Mouse (Mus musculus) testis, adult 2 months (tissue): ENCODE measurements around the gene Zfp182. TPM values are rescaled to one million over a fixed set of nuclear protein-coding genes. Genes with fewer than 3 reads are reported as not detected.

Source experiments
- H3K27ac ChIP-seq: fragments of 200-500 bp; 2 replicates; pipeline ENCODE4 v1.5.1; 2012; ENCODE audit warnings: low read depth, low read length; ENCODE audit not compliant: control insufficient read depth, insufficient read depth
- H3K27me3 ChIP-seq: fragments of 200-500 bp; 2 replicates; pipeline ENCODE4 v1.6.1; 2012; ENCODE audit warnings: mild to moderate bottlenecking, low read length, moderate library complexity; ENCODE audit not compliant: control insufficient read depth, insufficient read depth
- H3K36me3 ChIP-seq: fragments of 200-500 bp; 2 replicates; pipeline ENCODE4 v1.6.1; 2012; ENCODE audit warnings: mild to moderate bottlenecking, low read length; ENCODE audit not compliant: control insufficient read depth, insufficient read depth
- H3K4me1 ChIP-seq: fragments of 200-500 bp; 2 replicates; pipeline ENCODE4 v1.6.1; 2012; ENCODE audit warnings: low read length; ENCODE audit not compliant: control insufficient read depth, insufficient read depth
- H3K4me3 ChIP-seq: fragments of 200-500 bp; 2 replicates; pipeline ENCODE4 v1.5.1; 2012; ENCODE audit warnings: low read depth, mild to moderate bottlenecking, low read length, moderate library complexity, mixed read lengths; ENCODE audit not compliant: control insufficient read depth
- CTCF ChIP-seq: fragments of 200-500 bp; IDR thresholded peaks from 2 replicates; pipeline ENCODE4 v1.5.1; 2012; ENCODE audit warnings: low read depth, mild to moderate bottlenecking, inconsistent platforms, low read length, moderate library complexity; ENCODE audit not compliant: control insufficient read depth, insufficient read depth, insufficient replicate concordance
- POLR2A ChIP-seq: fragments of 200-500 bp; IDR thresholded peaks from 2 replicates; pipeline ENCODE4 v1.6.1; 2012; ENCODE audit warnings: low read depth, mild to moderate bottlenecking, inconsistent platforms, low read length, moderate library complexity; ENCODE audit not compliant: control insufficient read depth
- polyA plus RNA-seq: library from polyadenylated mRNA; depleted of rRNA; stranded (reverse); fragments of >200 nt; gene quantifications from 2 replicates; pipeline ENCODE4 v1.2.3, GENCODE M21; 2012; rRNA removed

Gene Zfp182
- polyA plus RNA-seq, 1 experiment, result 0.30 TPM

DNA sequence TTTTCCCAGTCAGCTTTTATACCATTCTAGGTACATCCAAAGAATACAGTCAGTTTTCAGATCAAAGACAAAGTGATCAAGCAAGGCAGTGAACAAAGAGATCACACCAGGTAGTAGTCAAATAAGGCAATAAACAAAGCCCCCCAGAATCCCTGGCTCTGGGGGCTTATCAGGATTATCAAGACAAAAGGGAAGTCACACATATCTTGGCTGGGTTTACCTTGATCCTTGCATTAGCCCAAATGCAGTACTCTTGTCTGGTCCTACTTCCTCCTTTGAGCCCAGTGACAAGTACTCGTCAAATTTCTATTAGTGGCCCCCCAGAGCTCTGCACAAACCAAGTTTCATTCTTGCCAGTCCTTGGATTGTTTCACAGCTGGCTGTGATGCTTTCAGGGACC, 81.2 kb downstream of the Zfp182 start:
- Histone ChIP-seq H3K4me3 (no peak overlapping the region), H3K27ac (no peak overlapping the region), H3K36me3 (no peaks in the 10 kb centered on the region), H3K27me3 (no peaks in the 10 kb centered on the region), H3K4me1 (no peaks in the 10 kb centered on the region)
- TF ChIP-seq CTCF (no peak), POLR2A (no peak)

Other genes with a start within 250 kb of the Zfp182 start
- 2.4 and 3.4 TPM in 2 replicates for gene Timp1, start 192.2 kb downstream of the Zfp182 start, polyA plus RNA-seq
- gene Syn1, start 141.3 kb downstream of the Zfp182 start, polyA plus RNA-seq, result 0.16 TPM in 2 replicates
- 1.0 and 1.8 TPM in 2 replicates for gene Cfp, start 130.8 kb downstream of the Zfp182 start, polyA plus RNA-seq
- 1.8 and 1.9 TPM in 2 replicates for gene Elk1, start 111.7 kb downstream of the Zfp182 start, polyA plus RNA-seq
- gene Uxt, start 100.3 kb downstream of the Zfp182 start, polyA plus RNA-seq, result 5.9 and 6.3 TPM in 2 replicates
- 40.9 and 62.3 TPM in 2 replicates for gene Spaca5, start 6.1 kb upstream of the Zfp182 start, polyA plus RNA-seq
- gene Zfp300, start 27.2 kb upstream of the Zfp182 start, polyA plus RNA-seq, result 0.05 and 0.09 TPM in 2 replicates
- gene Ssxa1, start 53.5 kb upstream of the Zfp182 start, polyA plus RNA-seq, result 0.60 and 1.8 TPM in 2 replicates
- 1.1 and 1.4 TPM in 2 replicates for gene Gm21876, start 113.3 kb upstream of the Zfp182 start, polyA plus RNA-seq